Mouse (Mus musculus): ENCODE measurements around the gene Cd47. TPM values are rescaled to one million over a fixed set of nuclear protein-coding genes. Genes with fewer than 3 reads are reported as not detected.

Cd47 gene
- total RNA-seq, 1 experiment from 2014 or later: 128 TPM

DNA sequence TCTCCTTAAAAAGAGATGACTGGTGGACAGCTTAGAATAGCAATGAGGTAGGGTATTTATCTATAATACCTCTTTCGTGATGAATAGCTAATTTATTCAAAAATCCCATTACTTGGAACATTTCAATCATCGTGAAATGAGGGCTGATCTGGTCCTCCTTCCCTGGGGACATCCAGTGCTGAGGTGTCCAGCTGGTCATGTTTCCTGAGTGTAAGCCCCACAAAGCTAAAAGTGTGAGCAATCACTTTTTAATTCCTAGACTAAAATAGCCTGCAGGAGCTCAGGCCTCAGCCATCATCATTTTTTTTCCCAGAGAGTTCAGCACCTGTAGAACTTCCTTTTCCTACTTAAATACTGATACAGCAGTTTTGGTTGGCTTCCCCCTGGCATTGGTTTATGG, 150.0 kb downstream of the Cd47 start:
- DNase-seq: no peak

- DNase-seq: peak; percentile 27
Measured at GRCm38 (mm10) chr16:49951288-49951691, 151.0 kb downstream of the Cd47 start.

- DNase-seq: peak; percentile 33
Measured at GRCm38 (mm10) chr16:49951925-49952523, 151.7 kb downstream of the Cd47 start.

DNA sequence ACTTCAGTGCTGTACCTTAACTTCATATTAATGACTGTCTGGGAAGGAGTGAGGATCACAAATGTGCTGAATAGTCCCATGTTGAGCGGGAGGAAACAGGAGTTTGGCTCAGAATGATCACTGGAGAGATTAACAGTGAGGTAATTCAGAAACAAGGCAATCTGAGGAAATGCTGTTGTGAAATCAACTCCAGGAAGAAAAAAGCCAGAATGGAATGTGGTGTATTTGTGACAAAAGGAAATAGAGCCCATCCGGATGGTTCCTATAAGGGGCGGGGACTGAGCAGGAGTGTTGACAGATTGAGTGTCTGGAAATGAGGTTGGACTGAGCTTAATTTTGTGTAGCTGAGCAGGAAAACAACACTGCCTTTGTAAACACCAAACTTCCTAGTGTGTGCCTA, 153.5 kb downstream of the Cd47 start:
- DNase-seq: peak; percentile 27

DNA sequence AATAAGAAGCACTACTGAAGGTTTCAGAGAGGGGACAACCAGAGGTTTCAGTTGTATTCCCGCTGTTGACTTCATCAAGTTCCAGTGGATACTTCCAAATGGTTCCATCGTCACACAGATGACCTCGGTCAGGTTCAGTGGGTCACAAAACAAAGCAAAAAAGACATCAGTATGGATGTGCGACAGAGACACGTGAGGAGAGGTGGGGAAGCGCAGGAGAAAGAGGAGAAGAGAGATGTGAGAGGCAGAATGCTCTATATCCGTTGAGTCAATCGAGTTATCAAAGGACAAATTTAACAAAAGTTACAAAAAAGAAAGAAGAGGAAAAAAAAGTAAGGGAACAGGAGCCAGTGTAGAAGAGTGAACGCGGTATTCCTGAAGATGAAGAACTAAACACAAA, 154.6 kb downstream of the Cd47 start:
- no peak for DNase-seq

GRCm38 (mm10) chr16:49955325-49955724, 155.0 kb downstream of the Cd47 start:
- DNase-seq: no peak

GRCm38 (mm10) chr16:49955952-49956351, 155.6 kb downstream of the Cd47 start:
- no peak for DNase-seq

- DNase-seq: no peak
Measured at GRCm38 (mm10) chr16:49956531-49957302, 156.4 kb downstream of the Cd47 start.

- no peak for DNase-seq
Measured at GRCm38 (mm10) chr16:49958900-49959436, 158.6 kb downstream of the Cd47 start.

GRCm38 (mm10) chr16:49962305-49962704, 162.0 kb downstream of the Cd47 start:
- no peak for DNase-seq

DNA sequence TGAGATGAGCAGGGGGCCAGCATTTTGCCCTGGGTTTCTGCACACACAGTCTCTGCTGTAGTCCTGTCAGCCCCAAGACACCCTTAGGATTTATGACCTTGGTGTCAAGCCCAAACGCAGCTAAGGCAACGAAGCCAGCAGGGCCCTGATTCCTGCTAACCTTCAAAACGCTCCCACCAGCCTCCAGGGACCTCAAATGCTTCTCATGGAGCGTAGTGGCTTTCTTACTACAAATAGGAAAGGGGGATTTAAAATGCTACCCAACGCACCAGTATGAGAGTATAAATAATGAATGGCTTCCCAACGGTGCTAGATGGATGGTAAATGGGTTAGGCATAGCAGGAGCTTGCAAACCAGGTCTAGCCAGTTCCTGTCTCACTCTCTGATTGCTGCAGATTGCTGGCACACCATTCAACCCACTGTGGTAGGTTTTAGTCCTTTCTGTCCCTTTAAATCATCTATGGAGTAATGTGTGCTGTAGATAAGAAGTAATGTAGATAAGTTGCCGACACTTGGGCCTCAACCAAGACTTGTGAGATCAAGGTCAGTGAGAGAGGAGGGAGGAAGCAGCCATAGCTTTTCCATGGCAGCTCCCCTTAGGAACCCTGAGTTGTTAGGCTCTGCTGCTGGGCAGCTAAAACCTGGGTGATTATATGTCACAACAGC, 164.1 kb downstream of the Cd47 start:
- DNase-seq: peak; percentile 30

Other genes starting within 250 kb of the Cd47 start
- 27.2 and 30.4 TPM in 2 replicates for gene Ift57, start 101.3 kb upstream of the Cd47 start, total RNA-seq (2021)

All from adrenal gland, postnatal 14 days (tissue).